Mouse (Mus musculus) midbrain, postnatal 0 days (tissue): ENCODE measurements around the gene Art3. TPM values are rescaled to one million over a fixed set of nuclear protein-coding genes. Genes with fewer than 3 reads are reported as not detected.

ENCODE experiments used
- ATAC-seq: fragments of 200-750 bp; cut with Nextera tagmentation; 2 replicates; pipeline ENCODE4 v1.8.0; 2017; ENCODE audit warnings: moderate number of reproducible peaks, mild to moderate bottlenecking, moderate TSS enrichment, moderate library complexity; ENCODE audit not compliant: low FRiP score
- DNase-seq: peaks from one replicate; pipeline ENCODE4 v3.0.0-alpha.2; 2015; ENCODE audit warnings: low spot score
- H3K27ac ChIP-seq: fragments of 300-500 bp; sonication (generic); 2 replicates; pipeline ENCODE4 v1.5.1; 2014; ENCODE audit warnings: low read depth, mild to moderate bottlenecking, low read length, mixed read lengths
- H3K27me3 ChIP-seq: fragments of 300-500 bp; sonication (generic); 2 replicates; pipeline ENCODE4 v1.6.1; 2014; ENCODE audit warnings: low read length, control low read depth, mixed read lengths; ENCODE audit not compliant: insufficient read depth
- H3K36me3 ChIP-seq: fragments of 300-500 bp; sonication (generic); 2 replicates; pipeline ENCODE4 v1.6.1; 2014; ENCODE audit warnings: low read length, control low read depth, mixed read lengths; ENCODE audit not compliant: insufficient read depth
- H3K4me1 ChIP-seq: fragments of 300-500 bp; sonication (generic); 2 replicates; pipeline ENCODE4 v1.6.1; 2014; ENCODE audit warnings: mild to moderate bottlenecking, control low read depth, antibody characterized with exemption, low read length, mixed read lengths; ENCODE audit not compliant: insufficient read depth
- H3K4me2 ChIP-seq: fragments of 300-500 bp; sonication (generic); 2 replicates; pipeline ENCODE4 v1.6.1; 2014; ENCODE audit warnings: low read depth, mild to moderate bottlenecking, low read length, mixed read lengths; ENCODE audit not compliant: poor library complexity, severe bottlenecking
- H3K4me3 ChIP-seq: fragments of 300-500 bp; sonication (generic); 2 replicates; pipeline ENCODE4 v1.5.1; 2014; ENCODE audit warnings: low read depth, mild to moderate bottlenecking, low read length, moderate library complexity
- H3K9ac ChIP-seq: fragments of 300-500 bp; sonication (generic); replicated peaks from 2 replicates; pipeline ENCODE4 v1.6.1; 2014; ENCODE audit warnings: mild to moderate bottlenecking, low read length, moderate library complexity, mixed read lengths; ENCODE audit not compliant: poor library complexity, severe bottlenecking
- H3K9me3 ChIP-seq: fragments of 300-500 bp; sonication (generic); 2 replicates; pipeline ENCODE4 v1.6.1; 2016; ENCODE audit warnings: low read length, control low read depth
- CTCF ChIP-seq: IDR thresholded peaks from 2 replicates; pipeline ENCODE4 v1.5.1; 2016; ENCODE audit warnings: antibody characterized with exemption, mild to moderate bottlenecking
- WGBS: fragments of 180-500 bp; shearing (Covaris S2); extraction: QIAGEN DNeasy Blood & Tissue Kit; methylation state at CpG from one replicate; pipeline ENCODE4 v1.1.7; 2014; 5-methylcytosine and 5-hydroxymethylcytosine counted together
- polyA plus RNA-seq: library from polyadenylated mRNA; unstranded; fragments of >200 nt; fragmentation: Nextera tagmentation; extraction: Ambion mirVana; gene quantifications from 2 replicates; pipeline ENCODE4 v1.2.1, GENCODE M21; 2015
- total RNA-seq: library from RNA; depleted of rRNA; stranded (reverse); fragments of >200 nt; gene quantifications from 2 replicates; pipeline ENCODE4 v1.2.3, GENCODE M21; 2014

Gene Art3
- total and polyA plus RNA-seq, 2 experiments from 2014 or later = 4.7 to 5.5 TPM

- Histone ChIP-seq H3K4me1 (no peaks in the 10 kb centered on the region), H3K9ac (no peak within 1 kb of the TSS), H3K9me3 (no peaks in the 10 kb centered on the region), H3K4me3 (no peak within 1 kb of the TSS), H3K36me3 (no peaks in the 10 kb centered on the region), H3K27ac (no peak within 1 kb of the TSS), H3K4me2 (no peak within 1 kb of the TSS), H3K27me3 (no peaks in the 10 kb centered on the region)
- ATAC-seq = no peak
- TF ChIP-seq CTCF = no peak
- DNase-seq = no peak
- WGBS = 87% methylated on average over 7 of the region's 7 CpGs
These were observed 3.7 kb upstream of the Art3 start, which contains the start of gene Cxcl9 for GRCm38 (mm10) chr5:92327929-92328328. Gene Cxcl9, minus strand, starts transcription at chr5:92328079.

GRCm38 (mm10) chr5:92331122-92331521 is 505 bp upstream of the Art3 start:
- H3K4me2 ChIP-seq = no peak overlapping the region
- H3K27me3 ChIP-seq = no peaks in the 10 kb centered on the region
- H3K36me3 ChIP-seq = no peaks in the 10 kb centered on the region
- no peak for ATAC-seq
- H3K27ac ChIP-seq = no peak overlapping the region
- H3K4me1 ChIP-seq = no peaks in the 10 kb centered on the region
- no peaks in the 10 kb centered on the region for H3K9me3 ChIP-seq
- DNase-seq = no peak
- WGBS = 91% methylated on average over 12 of the region's 12 CpGs
- H3K9ac ChIP-seq = no peak overlapping the region
- no peak for TF ChIP-seq CTCF
- no peak overlapping the region for H3K4me3 ChIP-seq

- Histone ChIP-seq H3K9me3 (no peaks in the 10 kb centered on the region), H3K4me2 (0 out of 2 replicates have a peak overlapping the region, but pooled peaks have one; percentile 9), H3K9ac (no peak overlapping the region), H3K4me3 (no peak overlapping the region), H3K27me3 (no peaks in the 10 kb centered on the region), H3K36me3 (no peaks in the 10 kb centered on the region), H3K4me1 (no peaks in the 10 kb centered on the region), H3K27ac (no peak overlapping the region)
- ATAC-seq (no peak), DNase-seq (peak; percentile 27)
- 53% methylated on average over 9 of the region's 9 CpGs for WGBS
- no peak for TF ChIP-seq CTCF
These were observed 773 bp downstream of the Art3 start for GRCm38 (mm10) chr5:92332359-92332840.

- Histone ChIP-seq H3K27me3 (no peaks in the 10 kb centered on the region), H3K9me3 (no peaks in the 10 kb centered on the region), H3K27ac (no peak overlapping the region), H3K4me3 (no peak overlapping the region), H3K36me3 (no peaks in the 10 kb centered on the region), H3K4me2 (no peak overlapping the region), H3K9ac (no peak overlapping the region), H3K4me1 (no peaks in the 10 kb centered on the region)
- no peak for TF ChIP-seq CTCF
- 85% methylated on average over 3 of the region's 3 CpGs for WGBS
- no peak for ATAC-seq
- DNase-seq = no peak
These were observed 5.1 kb downstream of the Art3 start for GRCm38 (mm10) chr5:92336743-92337142.

GRCm38 (mm10) chr5:92340606-92341005 is 9.0 kb downstream of the Art3 start:
- Histone ChIP-seq H3K4me2 (no peak overlapping the region), H3K9ac (no peak overlapping the region), H3K27me3 (no peaks in the 10 kb centered on the region), H3K27ac (no peak overlapping the region), H3K4me3 (no peak overlapping the region), H3K36me3 (no peaks in the 10 kb centered on the region), H3K4me1 (no peaks in the 10 kb centered on the region), H3K9me3 (no peaks in the 10 kb centered on the region)
- DNase-seq (no peak), ATAC-seq (no peak)
- WGBS = 71% methylated on average over 4 of the region's 4 CpGs
- no peak for TF ChIP-seq CTCF

GRCm38 (mm10) chr5:92345006-92345405 is 13.4 kb downstream of the Art3 start:
- WGBS = 89% methylated on average over 8 of the region's 8 CpGs
- no peak overlapping the region for H3K4me3 ChIP-seq
- no peak for TF ChIP-seq CTCF

More at GRCm38 (mm10) chr5:92345006-92345405, 13.4 kb downstream of the Art3 start:
- no peaks in the 10 kb centered on the region for H3K36me3 ChIP-seq
- no peaks in the 10 kb centered on the region for H3K9me3 ChIP-seq
- H3K9ac ChIP-seq = no peak overlapping the region
- ATAC-seq = no peak
- no peak overlapping the region for H3K4me2 ChIP-seq
- H3K27ac ChIP-seq = no peak overlapping the region
- peaks cover 4% of the 10 kb centered on the region; the same call in 1 of the 2 replicates for H3K27me3 ChIP-seq
- no peaks in the 10 kb centered on the region for H3K4me1 ChIP-seq
- no peak for DNase-seq
